Mouse (Mus musculus) neural tube, embryonic 10.5 days (tissue): ENCODE results near the gene B4galt4.

Experiments used
- DNase-seq: peaks from one replicate; pipeline ENCODE4 v3.0.0-alpha.2; 2017; ENCODE audit warnings: low spot score; ENCODE audit errors: extremely low spot score

Gene B4galt4

GRCm38 (mm10) chr16:38728576-38729132 is 13.4 kb upstream of the B4galt4 start:
- no peak for DNase-seq

GRCm38 (mm10) chr16:38729139-38729538 is 12.9 kb upstream of the B4galt4 start:
- no peak for DNase-seq

GRCm38 (mm10) chr16:38729610-38730288 is 12.3 kb upstream of the B4galt4 start:
- no peak for DNase-seq

- no peak for DNase-seq
Measured at GRCm38 (mm10) chr16:38730921-38731320, 11.1 kb upstream of the B4galt4 start.

- DNase-seq = no peak
Measured at GRCm38 (mm10) chr16:38741204-38741903, 710 bp upstream of the B4galt4 start.

- no peak for DNase-seq
Measured at GRCm38 (mm10) chr16:38742659-38743131, 631 bp downstream of the B4galt4 start.

- DNase-seq = no peak
Measured at GRCm38 (mm10) chr16:38743941-38744673, 2.0 kb downstream of the B4galt4 start.

GRCm38 (mm10) chr16:38750803-38751202 is 8.7 kb downstream of the B4galt4 start:
- DNase-seq = no peak

- DNase-seq = peak; percentile 43
Measured at GRCm38 (mm10) chr16:38753631-38754030, 11.6 kb downstream of the B4galt4 start.

GRCm38 (mm10) chr16:38755452-38756176 is 13.6 kb downstream of the B4galt4 start:
- no peak for DNase-seq

GRCm38 (mm10) chr16:38756177-38756503 is 14.1 kb downstream of the B4galt4 start:
- no peak for DNase-seq

GRCm38 (mm10) chr16:38756572-38756971 is 14.5 kb downstream of the B4galt4 start:
- DNase-seq = no peak

- DNase-seq = no peak
Measured at GRCm38 (mm10) chr16:38757626-38758025, 15.6 kb downstream of the B4galt4 start.

GRCm38 (mm10) chr16:38758104-38758861 is 16.2 kb downstream of the B4galt4 start:
- DNase-seq = no peak

GRCm38 (mm10) chr16:38760239-38760638 is 18.2 kb downstream of the B4galt4 start:
- no peak for DNase-seq

- DNase-seq = no peak
Measured at GRCm38 (mm10) chr16:38760834-38761375, 18.8 kb downstream of the B4galt4 start.

- no peak for DNase-seq
Measured at GRCm38 (mm10) chr16:38761972-38762371, 19.9 kb downstream of the B4galt4 start.

- DNase-seq = no peak
Measured at GRCm38 (mm10) chr16:38762401-38762800, 20.3 kb downstream of the B4galt4 start.

GRCm38 (mm10) chr16:38763508-38763907 is 21.4 kb downstream of the B4galt4 start:
- DNase-seq = no peak

GRCm38 (mm10) chr16:38766671-38767070 is 24.6 kb downstream of the B4galt4 start:
- DNase-seq = no peak
